Mouse (Mus musculus) kidney, embryonic 14.5 days (tissue): ENCODE results near the gene Nme1. TPM values are rescaled to one million over a fixed set of nuclear protein-coding genes. Genes with fewer than 3 reads are reported as not detected.

Source experiments
- ATAC-seq: fragments of 200-750 bp; cut with Nextera tagmentation; 2 replicates; pipeline ENCODE4 v1.8.0; 2017; ENCODE audit warnings: moderate number of reproducible peaks, mild to moderate bottlenecking, moderate TSS enrichment, moderate library complexity; ENCODE audit not compliant: low FRiP score, low TSS enrichment
- H3K27ac ChIP-seq: fragments of 300-500 bp; sonication (generic); 2 replicates; pipeline ENCODE4 v1.5.1; 2014; ENCODE audit warnings: low read depth, mild to moderate bottlenecking, low read length, moderate library complexity, mixed read lengths
- H3K27me3 ChIP-seq: fragments of 300-500 bp; sonication (generic); 2 replicates; pipeline ENCODE4 v1.6.1; 2014; ENCODE audit warnings: mild to moderate bottlenecking, low read length; ENCODE audit not compliant: control insufficient read depth, insufficient read depth
- H3K36me3 ChIP-seq: fragments of 300-500 bp; sonication (generic); 2 replicates; pipeline ENCODE4 v1.6.1; 2014; ENCODE audit warnings: low read length, mixed read lengths; ENCODE audit not compliant: control insufficient read depth, insufficient read depth
- H3K4me1 ChIP-seq: fragments of 300-500 bp; sonication (generic); 2 replicates; pipeline ENCODE4 v1.6.1; 2014; ENCODE audit warnings: low read length, mixed read lengths; ENCODE audit not compliant: control insufficient read depth, insufficient read depth
- H3K4me2 ChIP-seq: fragments of 300-500 bp; sonication (generic); replicated peaks from 2 replicates; pipeline ENCODE4 v1.6.1; 2014; ENCODE audit warnings: low read depth, mild to moderate bottlenecking, low read length
- H3K4me3 ChIP-seq: fragments of 300-500 bp; sonication (generic); 2 replicates; pipeline ENCODE4 v1.5.1; 2014; ENCODE audit warnings: mild to moderate bottlenecking, low read length
- H3K9ac ChIP-seq: fragments of 300-500 bp; sonication (generic); 2 replicates; pipeline ENCODE4 v1.6.1; 2014; ENCODE audit warnings: low read depth, mild to moderate bottlenecking, low read length, moderate library complexity
- H3K9me3 ChIP-seq: fragments of 300-500 bp; sonication (generic); 2 replicates; pipeline ENCODE4 v1.6.1; 2016; ENCODE audit warnings: low read length; ENCODE audit not compliant: control insufficient read depth
- WGBS: fragments of 180-500 bp; shearing (Covaris S2); extraction: QIAGEN DNeasy Blood & Tissue Kit; methylation state at CpG from one replicate; pipeline ENCODE4 v1.1.7; 2014; 5-methylcytosine and 5-hydroxymethylcytosine counted together
- polyA plus RNA-seq: library from polyadenylated mRNA; unstranded; fragments of >200 nt; fragmentation: Nextera tagmentation; extraction: Ambion mirVana; gene quantifications from 2 replicates; pipeline ENCODE4 v1.2.1, GENCODE M21; 2014

Nme1 gene
- polyA plus RNA-seq, 1 experiment from 2014 or later: 211 TPM

GRCm38 (mm10) chr11:93955256-93956150, 12.8 kb downstream of the Nme1 start:
- H3K36me3 ChIP-seq: peaks cover 53% of the 10 kb centered on the region

GRCm38 (mm10) chr11:93954738-93955255, 13.5 kb downstream of the Nme1 start:
- Histone ChIP-seq H3K4me2 (peak overlapping the region; percentile 89), H3K9ac (peak overlapping the region; percentile 81), H3K9me3 (no peaks in the 10 kb centered on the region), H3K27me3 (no peaks in the 10 kb centered on the region), H3K27ac (peak overlapping the region; percentile 90), H3K36me3 (peaks cover 53% of the 10 kb centered on the region), H3K4me3 (peak overlapping the region; percentile 75), H3K4me1 (peaks cover 27% of the 10 kb centered on the region; the same call in 1 of the 2 replicates)
- WGBS: 49% methylated on average over 13 of the region's 13 CpGs
- no peak for ATAC-seq

More at GRCm38 (mm10) chr11:93955256-93956150, 12.8 kb downstream of the Nme1 start:
- Histone ChIP-seq H3K9ac (peak overlapping the region; percentile 81), H3K27me3 (no peaks in the 10 kb centered on the region), H3K4me1 (peaks cover 27% of the 10 kb centered on the region; the same call in 1 of the 2 replicates), H3K9me3 (no peaks in the 10 kb centered on the region), H3K4me3 (peak overlapping the region; percentile 75), H3K27ac (peak overlapping the region; percentile 90), H3K4me2 (peak overlapping the region; percentile 89)
- WGBS: under 1% methylated on average over 64 of the region's 67 CpGs
- peak; percentile 96 for ATAC-seq

DNA sequence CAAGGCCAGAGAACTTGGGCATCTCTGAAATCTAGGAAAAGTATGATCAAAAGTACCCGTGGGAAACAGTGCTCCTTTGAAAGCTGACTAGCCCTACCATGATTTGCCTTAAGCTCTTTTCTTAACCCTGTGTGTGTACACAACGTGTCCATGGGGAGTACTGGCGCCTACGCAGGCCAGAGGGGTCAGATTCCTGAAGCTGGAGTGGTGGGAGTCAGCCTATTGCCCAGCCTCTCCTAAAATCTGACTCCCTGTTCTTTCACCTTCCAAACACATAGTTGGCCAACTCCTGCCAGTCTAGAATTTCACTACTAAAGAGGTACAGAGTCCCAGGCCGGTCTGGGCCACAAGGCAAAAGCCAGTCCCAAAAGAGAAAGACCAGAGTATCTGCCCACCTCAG, 15.9 kb downstream of the Nme1 start:
- ATAC-seq: no peak
- 24% methylated on average over 5 of the region's 5 CpGs for WGBS
- Histone ChIP-seq H3K4me3 (no peak overlapping the region; the same call in 1 of the 2 replicates), H3K27ac (peak overlapping the region; percentile 2; the same call in 1 of the 2 replicates), H3K36me3 (peaks cover 50% of the 10 kb centered on the region), H3K9ac (no peak overlapping the region), H3K4me1 (peaks cover 27% of the 10 kb centered on the region; the same call in 1 of the 2 replicates), H3K27me3 (no peaks in the 10 kb centered on the region), H3K9me3 (no peaks in the 10 kb centered on the region), H3K4me2 (peak overlapping the region; percentile 22)

- Histone ChIP-seq H3K9ac (no peak overlapping the region), H3K4me3 (no peak overlapping the region), H3K27ac (no peak overlapping the region), H3K36me3 (peaks cover 53% of the 10 kb centered on the region), H3K9me3 (no peaks in the 10 kb centered on the region), H3K4me2 (no peak overlapping the region), H3K4me1 (peaks cover 20% of the 10 kb centered on the region; the same call in 1 of the 2 replicates), H3K27me3 (no peaks in the 10 kb centered on the region)
- ATAC-seq: no peak
- 96% methylated on average over 1 of the region's 1 CpGs for WGBS
These were observed 18.3 kb downstream of the Nme1 start for GRCm38 (mm10) chr11:93950045-93950444.

DNA sequence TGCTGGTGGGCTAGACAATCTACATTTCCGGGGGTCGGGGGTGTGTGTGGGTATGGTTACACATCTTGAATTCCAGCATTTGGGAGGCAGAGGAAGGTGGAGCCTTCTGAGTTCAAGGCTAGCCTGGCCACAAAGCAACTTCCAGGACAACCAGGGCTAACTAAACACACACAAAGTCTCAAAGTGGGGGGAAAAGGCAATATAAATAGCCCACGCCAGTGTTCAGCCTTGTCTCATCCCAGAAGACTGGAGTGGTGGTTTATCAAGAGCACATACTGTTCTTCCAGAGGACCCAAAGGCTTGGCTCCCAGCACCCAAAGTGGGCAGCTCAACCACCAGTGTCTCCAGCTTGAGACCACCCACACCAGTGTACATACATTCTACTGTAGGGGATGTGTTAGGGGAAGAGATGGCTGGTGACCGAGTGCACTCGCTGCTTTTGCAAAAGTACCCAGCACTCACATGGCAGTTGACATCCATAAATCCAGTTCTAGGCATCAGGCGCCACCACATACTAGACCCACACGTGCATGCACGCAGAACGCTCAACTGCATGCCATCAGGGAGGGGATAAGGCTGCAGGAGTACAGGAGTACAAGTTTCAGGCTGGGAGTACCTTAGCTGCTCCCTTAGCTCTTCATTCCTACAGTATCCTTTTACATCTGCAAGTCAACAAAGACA, 19.3 kb downstream of the Nme1 start:
- H3K4me3 ChIP-seq: no peak overlapping the region
- 89% methylated on average over 9 of the region's 9 CpGs for WGBS
- H3K9ac ChIP-seq: no peak overlapping the region
- peaks cover 19% of the 10 kb centered on the region; the same call in 1 of the 2 replicates for H3K4me1 ChIP-seq
- no peak overlapping the region for H3K4me2 ChIP-seq
- H3K9me3 ChIP-seq: no peaks in the 10 kb centered on the region
- no peak overlapping the region for H3K27ac ChIP-seq
- no peaks in the 10 kb centered on the region for H3K27me3 ChIP-seq
- ATAC-seq: no peak
- peaks cover 52% of the 10 kb centered on the region for H3K36me3 ChIP-seq

- H3K36me3 ChIP-seq: peaks cover 27% of the 10 kb centered on the region
- H3K9ac ChIP-seq: no peak overlapping the region
- no peaks in the 10 kb centered on the region for H3K27me3 ChIP-seq
- WGBS: 61% methylated on average over 3 of the region's 3 CpGs
- no peak overlapping the region for H3K27ac ChIP-seq
- 0 out of 2 replicates have a peak, but pooled peaks cover 2% of the 10 kb centered on the region for H3K4me1 ChIP-seq
- no peak overlapping the region for H3K4me3 ChIP-seq
- H3K9me3 ChIP-seq: no peaks in the 10 kb centered on the region
- ATAC-seq: no peak
- H3K4me2 ChIP-seq: no peak overlapping the region
These were observed 23.3 kb downstream of the Nme1 start for GRCm38 (mm10) chr11:93944986-93945385.

GRCm38 (mm10) chr11:93940906-93941305, 27.4 kb downstream of the Nme1 start:
- 84% methylated on average over 2 of the region's 2 CpGs for WGBS
- peaks cover 35% of the 10 kb centered on the region for H3K36me3 ChIP-seq
- ATAC-seq: no peak

DNA sequence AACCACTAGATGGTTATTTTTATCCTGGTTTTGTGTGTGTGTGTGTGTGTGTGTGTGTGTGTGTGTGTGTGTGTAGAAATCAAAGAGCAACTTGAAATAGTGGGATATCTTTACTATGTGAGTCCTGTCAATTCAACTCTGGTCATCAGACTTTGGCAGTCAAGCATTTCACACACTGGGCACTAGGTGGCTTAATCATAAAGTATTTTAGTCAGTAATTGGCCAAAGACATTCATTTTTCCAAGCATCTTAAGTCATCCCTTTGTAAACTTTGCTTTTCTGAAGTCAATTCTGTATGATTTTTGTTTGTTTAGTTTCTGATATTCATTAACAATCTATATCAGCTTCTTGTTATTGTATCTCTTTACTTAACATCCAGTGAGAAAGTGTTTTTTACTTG, 39.2 kb downstream of the Nme1 start:
- H3K27me3 ChIP-seq: no peaks in the 10 kb centered on the region
- H3K9ac ChIP-seq: no peak overlapping the region
- H3K36me3 ChIP-seq: peaks cover 68% of the 10 kb centered on the region
- H3K4me2 ChIP-seq: no peak overlapping the region
- H3K27ac ChIP-seq: no peak overlapping the region
- H3K4me1 ChIP-seq: no peaks in the 10 kb centered on the region
- no peak overlapping the region for H3K4me3 ChIP-seq
- no peak for ATAC-seq
- H3K9me3 ChIP-seq: no peaks in the 10 kb centered on the region

More at GRCm38 (mm10) chr11:93940906-93941305, 27.4 kb downstream of the Nme1 start:
- H3K9me3 ChIP-seq: no peaks in the 10 kb centered on the region
- H3K4me1 ChIP-seq: 0 out of 2 replicates have a peak, but pooled peaks cover 2% of the 10 kb centered on the region
- no peaks in the 10 kb centered on the region for H3K27me3 ChIP-seq
- no peak overlapping the region for H3K4me2 ChIP-seq
- no peak overlapping the region for H3K9ac ChIP-seq
- H3K27ac ChIP-seq: no peak overlapping the region
- no peak overlapping the region for H3K4me3 ChIP-seq
